Mouse (Mus musculus) lung, postnatal 0 days (tissue): ENCODE data around the gene Trim62.

Source experiments
- CTCF ChIP-seq: IDR thresholded peaks from 2 replicates; pipeline ENCODE4 v1.5.1; 2016; ENCODE audit warnings: antibody characterized with exemption, mild to moderate bottlenecking
- EP300 ChIP-seq: IDR thresholded peaks from 2 replicates; pipeline ENCODE4 v1.6.1; 2016; ENCODE audit warnings: antibody characterized with exemption, mild to moderate bottlenecking, control low read depth

DNA sequence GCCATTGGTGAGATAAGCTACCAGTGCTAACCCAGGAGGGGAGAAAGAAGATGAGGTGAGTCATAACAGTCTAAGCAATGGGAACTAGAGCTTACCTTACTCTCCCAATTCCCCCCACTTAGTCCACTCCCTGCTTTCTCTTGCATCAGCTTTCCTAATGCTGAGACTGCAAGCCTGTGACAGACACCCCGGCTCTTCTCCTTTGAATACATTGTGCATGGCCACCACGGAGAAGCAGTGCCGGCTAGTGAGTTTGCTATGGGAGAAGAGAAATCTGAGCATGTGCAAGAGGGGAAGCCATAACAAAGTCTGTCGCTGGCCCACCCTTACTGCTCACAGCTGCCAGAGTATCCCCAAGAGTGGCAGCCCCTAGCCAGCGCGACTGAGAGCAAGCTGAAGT is 5.9 kb upstream of the Trim62 start:
- no peak for TF ChIP-seq EP300
- no peak for TF ChIP-seq CTCF
